Mouse (Mus musculus) mouse embryonic stem cell (cell line): ENCODE data around the gene Zfp273.
"Not testable (repeated sequence)": the region's sequence is repeated elsewhere in the genome, so short reads cannot be mapped to it uniquely, and the experiment has no call there.

Experiments used
- in situ Hi-C, 2 experiments: fragments of 300-500 bp; cut with MboI; formaldehyde crosslinking; loops; 1 replicate in 1 of 2; 3 replicates in 1 of 2; pipeline ENCODE4 v1.14.3; 2019 to 2020; ENCODE audit warnings: low sequenced_read_pairs in 2 of 2, low pct_unique_long_range_greater_than_20kb in 1 of 2, mixed read lengths in 1 of 2; ENCODE audit not compliant: unreplicated experiment in 1 of 2

Zfp273 gene

DNA sequence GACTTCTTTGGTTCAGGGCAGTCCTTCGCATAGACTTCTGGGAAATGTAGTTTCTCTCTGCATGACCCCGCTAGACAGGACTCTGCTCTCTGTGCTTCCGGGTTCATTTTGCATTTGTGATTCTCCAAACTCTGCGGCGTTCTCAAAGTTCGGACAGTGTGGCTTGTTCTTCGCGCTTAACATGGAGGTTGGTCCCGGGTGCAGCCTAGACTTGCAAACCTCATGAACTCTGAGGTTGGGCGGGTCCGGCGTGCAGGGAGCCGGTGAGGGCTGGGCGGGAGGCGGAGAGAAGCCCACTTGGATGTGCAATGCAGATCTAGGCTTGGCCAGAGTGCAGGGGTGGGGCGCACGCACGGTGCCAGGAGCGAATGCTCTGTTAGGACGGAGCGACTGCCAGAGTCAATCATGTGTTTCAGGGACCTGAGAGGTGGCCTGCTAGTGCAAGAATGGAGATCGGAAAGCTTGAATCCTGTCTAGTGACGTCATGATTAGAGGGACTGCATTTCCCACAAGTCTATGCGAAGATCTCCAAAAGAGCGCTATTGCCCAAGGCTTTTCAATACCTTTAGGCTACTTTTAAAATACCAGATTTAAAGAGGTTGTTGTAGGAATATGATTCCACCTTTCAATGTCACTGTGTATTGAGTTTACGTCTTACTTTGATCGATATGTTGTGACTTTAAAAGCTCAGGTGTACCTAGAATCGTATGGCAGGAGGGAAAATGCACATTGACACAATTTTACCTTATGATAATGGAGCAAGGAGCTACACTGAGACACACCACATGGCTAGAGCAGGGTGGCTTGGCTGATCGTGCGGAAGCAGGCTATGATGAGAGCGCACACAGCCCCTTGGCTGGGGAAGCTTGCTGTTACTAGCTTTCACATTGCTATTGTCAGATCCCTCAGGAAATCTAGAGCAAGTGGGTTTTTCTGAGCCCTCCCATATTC, at the start of gene Zfp273:
TSS of gene Zfp273 (plus strand) at position 31 of the 951 bp plus-strand sequence.
- in situ Hi-C loops, result no loop called here

DNA sequence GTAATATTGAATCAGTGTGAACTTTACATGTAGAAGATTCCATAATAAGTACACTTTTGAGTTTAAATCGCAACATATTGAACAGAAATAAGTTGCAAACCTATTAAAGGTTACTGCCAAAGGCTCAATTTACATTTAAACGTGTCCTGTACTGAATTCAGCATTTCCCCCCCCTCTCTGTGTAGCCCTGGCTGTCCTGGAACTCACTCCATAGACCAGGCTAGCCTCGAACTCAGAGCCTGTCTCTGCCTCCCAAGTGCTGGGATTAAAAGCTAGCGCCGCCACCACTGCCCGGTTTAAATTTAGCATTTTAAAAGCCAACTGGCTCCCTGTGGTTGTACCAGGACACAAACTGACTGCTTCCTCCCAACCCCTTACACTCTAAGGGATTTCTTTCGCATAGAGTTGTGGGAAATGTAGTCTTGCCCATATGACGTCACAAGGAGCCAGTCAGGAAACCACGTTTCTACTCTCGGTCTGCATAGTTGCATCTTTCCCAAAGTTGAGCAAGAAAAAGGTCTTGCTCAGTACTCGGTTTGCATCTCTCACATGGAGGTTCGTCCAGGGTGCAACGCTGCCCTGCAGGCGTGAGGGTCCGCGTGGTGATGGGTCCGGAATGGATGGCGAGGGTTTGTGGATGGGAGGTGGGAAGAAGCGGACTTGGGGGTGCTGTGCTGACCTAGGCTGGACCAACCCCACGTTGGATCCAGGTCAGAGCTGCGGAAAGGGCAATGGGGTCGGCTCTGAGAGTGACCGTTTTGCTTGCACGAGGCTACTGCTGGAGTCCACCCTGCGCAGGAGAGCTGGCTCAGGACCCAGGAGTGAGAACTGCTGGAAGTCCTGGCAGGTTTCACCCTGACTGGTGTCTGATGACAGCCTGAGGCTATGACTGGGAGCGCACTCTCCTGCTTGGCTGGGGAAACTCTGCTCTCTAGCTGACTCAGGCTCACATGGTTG, 34.0 kb upstream of the Zfp273 start, which contains the start of gene Zfp493:
TSS of gene Zfp493 (plus strand) at position 429 of the 957 bp plus-strand sequence.
- in situ Hi-C loops, result loop anchor here in 1 of 2 experiments (10.0 kb wide), 1 partner anchor 45 kb away; no protein-coding TSS in a partner anchor

DNA sequence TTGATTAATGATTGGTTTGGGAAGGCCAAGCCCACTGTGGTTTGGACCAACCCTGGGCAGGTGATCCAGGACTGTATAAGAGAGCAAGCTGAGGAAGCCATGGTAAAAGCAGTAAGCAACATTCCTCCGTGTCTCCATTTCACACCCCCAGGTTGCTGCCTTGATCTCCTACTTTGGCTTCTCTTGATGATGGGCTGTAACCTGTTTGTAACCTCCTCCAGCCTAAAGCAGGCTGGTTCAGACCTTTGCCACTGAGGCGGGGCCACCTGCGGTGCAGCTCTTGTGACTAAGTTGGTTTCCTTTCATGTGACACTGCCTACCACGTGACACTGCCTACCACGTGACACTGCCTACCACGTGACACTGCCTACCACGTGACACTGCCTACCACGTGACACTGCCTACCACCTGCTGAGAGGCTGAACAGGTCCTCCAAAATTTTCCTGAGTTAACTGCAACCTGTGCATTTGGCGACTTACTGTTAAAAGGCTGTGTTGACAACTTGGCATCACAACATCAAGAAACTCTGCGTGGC, 21.6 kb upstream of the Zfp273 start:
- in situ Hi-C loops, result no loop called here

DNA sequence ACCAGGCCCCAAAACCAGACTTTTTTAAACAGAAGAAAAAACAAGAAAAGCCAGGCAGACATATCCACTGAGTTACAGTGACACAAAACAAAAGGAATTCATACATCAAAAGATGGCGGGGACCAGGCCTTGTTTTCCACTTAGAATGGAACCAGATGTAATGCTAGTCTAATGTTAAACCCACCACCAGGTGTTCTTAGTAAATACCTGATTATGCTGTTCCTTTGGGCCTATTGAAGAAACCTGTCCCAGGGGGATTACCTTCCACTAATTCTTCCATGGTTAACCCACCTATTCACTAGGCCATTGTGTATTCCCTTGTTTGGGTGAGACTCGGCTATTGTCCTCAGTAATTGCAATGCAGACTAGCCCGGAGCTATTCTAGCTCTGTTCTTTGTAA, 14.9 kb upstream of the Zfp273 start:
- in situ Hi-C loops, result no loop called here

DNA sequence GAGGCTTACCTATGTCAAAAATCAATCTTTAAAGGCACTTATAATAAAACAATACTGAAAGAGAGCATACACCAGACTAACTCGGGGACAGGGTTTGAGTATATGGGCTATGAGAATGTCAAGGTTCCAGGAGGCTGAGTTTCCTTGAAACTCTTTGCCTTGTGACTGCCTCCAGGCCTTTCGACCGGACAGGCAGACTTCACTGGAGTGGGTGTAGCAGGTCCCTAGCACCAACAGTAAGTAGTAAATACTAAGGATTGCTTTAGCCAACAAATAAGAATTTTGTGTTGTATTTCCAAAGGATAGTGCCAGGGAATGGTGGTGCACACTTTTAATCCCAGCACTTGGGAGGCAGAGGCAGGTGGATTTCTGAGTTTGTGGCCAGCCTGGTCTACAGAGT, 14.4 kb upstream of the Zfp273 start:
- in situ Hi-C loops, result not testable (repeated sequence)

DNA sequence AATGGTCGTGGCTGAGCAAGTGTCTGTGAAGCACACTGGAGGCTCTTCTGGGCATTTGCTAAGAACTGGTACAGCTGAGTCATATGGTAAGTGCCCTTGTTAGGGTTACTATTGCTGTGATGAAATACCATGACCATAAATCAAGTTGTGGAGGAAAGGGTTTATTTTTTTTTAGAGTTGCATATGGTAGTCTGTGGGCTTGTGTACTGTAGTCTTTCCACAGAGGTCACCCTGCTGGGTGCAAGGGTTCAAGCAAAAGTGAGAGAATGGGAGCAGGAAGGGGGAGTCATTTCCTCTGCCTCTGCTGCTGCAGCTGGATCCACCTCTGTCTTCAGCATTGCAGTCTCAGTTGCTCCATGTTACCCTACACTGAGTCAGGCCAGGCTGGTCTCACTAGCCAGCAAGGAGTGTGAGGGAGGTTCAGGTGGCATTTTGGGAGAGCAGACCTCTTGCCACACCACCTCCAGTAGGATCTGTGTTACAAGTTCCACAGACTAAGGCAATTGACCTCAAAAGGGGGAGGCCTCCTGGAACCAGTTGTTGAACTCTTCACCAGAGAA, 1.8 kb upstream of the Zfp273 start:
- in situ Hi-C loops, result no loop called here

DNA sequence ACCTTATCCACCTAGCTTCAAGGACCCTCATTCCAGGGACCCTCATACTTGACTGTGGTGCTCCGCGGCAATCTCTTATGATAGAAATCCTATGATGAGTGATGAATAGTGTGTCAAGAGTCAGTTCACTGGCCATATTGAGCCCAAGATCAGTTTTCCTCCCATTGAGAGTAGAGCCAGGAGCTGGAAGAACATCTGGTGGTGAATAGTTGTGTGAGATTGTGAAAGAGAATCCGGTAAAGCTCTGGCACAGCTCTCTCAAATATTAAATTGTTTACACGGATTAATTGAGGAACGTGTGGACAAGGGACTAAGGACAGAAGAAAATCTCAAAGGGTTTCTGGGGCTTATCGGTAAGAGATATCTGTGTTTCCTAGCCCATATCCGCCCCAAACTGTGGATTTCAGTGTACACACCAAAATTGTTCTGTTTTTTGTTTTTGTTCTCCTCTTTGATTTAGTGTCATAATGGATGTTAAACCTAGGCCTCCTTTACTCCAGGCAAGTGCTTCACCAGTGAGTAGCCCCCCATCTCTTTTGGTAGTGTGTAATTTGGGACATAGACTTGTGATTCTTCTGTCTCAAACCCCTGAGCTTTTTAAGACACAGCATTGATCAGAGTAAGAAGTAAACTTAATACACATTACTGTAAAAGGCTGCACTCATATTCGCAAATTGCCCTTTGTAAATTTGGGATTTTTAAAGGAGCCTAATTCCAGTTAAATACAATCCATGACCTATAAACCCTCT, 405 bp upstream of the Zfp273 start:
- in situ Hi-C loops, result no loop called here

DNA sequence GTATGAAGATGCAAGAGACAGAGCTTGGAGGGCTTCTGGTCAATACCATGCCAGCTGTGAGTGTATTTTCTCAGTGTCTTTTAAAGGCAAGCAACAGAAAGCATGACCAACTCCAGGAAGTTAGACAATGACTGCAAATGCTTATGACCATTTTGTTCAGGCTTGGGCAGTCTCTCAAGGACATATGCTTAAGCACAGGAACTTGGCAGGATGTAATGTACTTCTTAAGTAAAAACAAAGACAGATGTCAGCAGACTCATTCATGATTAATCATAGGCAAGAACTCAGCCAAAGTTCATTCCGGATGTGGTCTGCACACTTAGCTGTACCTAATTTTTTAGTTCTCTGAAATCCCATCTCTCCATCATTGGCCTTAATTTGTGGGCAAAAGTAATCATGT, 5.1 kb downstream of the Zfp273 start:
- in situ Hi-C loops, result no loop called here

DNA sequence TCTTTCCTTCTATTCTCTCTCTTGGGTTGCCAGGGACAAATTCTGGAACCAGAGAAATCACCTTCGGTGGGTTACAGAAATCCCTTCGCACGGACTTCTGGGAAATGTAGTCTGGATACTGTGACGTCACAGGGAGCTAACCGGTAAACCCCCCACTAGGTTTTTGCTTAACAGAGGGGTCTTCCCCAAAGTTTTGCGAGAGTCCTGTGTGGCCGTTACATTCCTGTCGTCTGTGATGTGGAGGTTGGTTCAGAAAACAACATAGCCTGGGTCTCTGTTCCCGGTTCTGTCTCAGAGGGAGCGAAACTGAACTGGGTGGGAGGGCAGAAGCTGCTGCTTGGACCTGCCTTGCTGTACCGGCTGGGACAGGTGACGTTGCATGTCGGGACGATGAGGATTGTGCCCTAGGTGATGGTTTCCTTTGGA, 17.4 kb downstream of the Zfp273 start, which contains the start of gene Gm10037:
TSS of gene Gm10037 (plus strand) at position 196 of the 426 bp plus-strand sequence.
- in situ Hi-C loops, result no loop called here

DNA sequence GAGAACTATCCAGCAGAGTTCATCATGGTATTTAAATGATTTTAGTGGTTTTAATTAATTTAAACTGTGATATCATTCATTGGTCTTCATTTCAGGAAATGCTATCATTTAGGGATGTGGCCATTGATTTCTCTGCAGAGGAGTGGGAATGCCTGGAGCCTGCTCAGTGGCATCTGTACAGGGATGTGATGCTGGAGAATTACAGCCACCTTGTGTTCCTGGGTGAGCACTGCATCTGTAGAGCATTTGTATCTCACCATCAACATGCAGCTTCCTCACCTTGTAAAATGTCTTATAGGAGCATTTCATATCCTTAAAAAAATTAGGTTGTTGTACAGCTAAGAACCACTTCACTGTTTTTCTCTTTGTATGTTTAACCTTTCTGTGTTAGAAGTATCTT, 19.6 kb downstream of the Zfp273 start:
- in situ Hi-C loops, result not testable (repeated sequence)

DNA sequence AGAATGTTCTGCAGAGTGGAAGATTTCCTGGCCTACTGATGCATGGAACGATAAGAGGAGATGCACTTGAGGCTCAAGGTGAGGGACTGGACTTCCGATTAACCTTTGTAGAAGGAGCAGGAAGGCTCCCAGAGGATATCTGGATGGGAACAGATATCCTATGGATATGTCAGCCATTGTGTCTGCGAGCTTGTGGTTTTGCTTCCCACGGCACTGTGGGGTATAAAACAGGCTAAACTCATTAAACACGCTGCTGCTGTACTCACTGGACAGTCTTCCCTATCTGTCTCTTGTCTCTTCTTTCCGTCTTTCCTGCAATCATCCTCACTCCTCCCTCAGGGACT, 30.2 kb downstream of the Zfp273 start:
- in situ Hi-C loops, result no loop called here

DNA sequence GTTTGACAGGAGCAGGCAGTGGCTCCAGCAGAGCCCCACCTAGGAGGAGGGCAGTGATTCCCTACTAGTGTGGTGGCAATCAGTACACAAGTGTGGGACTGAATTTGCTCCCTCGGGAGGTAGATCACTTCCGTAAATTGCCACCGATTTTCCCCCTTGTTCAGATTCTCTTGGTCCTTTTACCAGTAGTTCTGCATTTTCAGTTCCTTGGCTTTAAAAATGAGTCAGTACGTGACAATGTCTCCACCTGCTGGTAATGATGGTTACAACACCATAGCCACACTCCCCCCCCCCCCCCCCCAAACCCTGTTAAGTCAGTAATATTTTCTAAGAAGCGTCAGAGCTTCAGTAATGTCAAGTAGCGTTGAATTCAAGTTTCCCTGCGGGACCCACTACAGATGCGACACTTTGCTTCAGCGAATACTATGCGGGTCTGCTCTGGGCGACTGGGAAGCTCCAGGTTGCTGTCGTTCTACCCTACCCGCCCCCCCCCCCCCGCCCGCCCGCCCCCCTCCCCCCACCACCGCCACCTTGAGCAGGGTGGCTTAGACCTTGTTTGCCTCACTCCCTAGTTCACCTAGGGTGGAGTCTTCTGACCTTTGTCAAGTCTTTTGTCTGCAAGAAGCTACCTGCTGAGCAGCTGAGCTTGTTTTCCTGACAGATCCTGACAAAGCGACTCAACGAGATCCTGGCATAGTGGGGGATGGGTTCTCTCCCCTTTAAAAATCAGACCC, 30.7 kb downstream of the Zfp273 start:
- in situ Hi-C loops, result no loop called here

DNA sequence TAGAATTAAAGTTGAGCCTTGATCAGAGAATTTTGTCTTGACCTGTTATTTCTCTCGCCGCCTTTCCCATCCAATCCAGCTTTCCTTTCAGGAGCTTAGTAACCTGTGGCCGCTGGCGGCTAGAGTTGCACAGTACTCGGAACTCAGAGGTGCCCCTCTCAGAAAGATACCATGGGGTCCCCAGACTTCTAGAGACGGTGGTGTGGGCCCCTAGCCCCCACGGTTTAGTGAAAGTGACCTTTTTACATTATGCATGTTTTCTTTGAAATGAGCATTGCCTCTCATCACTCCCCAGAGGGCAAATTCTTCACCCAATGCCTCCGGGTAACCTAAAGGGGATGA, 31.3 kb downstream of the Zfp273 start:
- in situ Hi-C loops, result no loop called here

DNA sequence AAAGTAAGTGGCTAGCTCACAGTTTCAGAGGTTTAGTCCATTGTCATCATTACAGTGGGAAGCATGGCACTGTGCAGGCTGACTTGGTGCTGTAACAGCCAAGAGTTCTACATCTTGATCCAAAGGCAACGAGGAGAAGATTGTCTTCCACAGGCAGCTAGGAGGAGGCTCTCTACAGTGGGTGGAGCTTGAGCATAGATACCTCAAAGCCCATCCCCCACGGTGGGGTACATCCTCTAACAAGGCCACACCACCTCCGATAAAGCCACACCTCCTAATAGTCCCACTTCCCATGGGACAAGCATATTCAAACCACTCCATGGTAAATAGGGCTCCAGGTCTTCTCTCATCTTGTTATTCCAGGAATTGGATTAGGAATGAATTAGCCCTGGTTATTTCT, 36.8 kb downstream of the Zfp273 start:
- in situ Hi-C loops, result no loop called here

DNA sequence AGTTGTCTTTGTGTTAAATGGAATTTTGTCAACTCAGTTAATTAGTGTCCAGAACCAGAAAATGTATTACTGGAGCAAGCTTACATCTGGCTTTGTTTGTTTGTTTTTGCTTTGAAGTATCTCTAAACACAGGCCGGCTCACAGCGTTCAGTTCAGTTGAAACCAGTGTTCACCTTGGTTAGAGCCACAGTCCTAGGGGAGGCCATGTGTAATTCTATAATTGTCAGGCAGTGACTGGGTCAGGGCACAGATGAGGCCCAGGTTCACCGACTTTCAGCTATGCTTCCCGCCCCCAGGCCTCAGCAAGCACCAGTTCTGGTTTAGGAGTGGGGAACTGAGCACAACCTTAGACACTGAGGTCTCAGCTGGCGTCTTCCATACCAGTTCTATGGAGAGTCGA, 39.6 kb downstream of the Zfp273 start:
- in situ Hi-C loops, result no loop called here

DNA sequence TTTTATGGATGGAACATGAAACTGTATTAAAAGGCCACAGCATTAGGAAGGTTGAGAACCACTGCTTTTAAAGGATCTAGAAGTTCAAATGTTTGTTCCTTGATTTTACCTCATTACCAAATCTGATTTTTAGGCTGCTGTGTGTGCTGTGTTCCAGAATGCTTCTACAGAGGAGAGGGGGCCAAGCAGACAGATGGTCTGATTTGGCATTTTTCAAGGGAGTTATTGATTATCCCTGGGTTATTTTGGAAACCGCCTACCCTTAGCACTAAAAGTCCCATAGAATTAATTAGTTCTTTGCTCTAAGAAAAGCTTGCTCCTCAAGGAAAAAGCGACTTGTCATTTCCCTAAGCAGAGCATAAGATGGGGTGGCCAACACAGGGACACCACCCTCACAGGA, 40.4 kb downstream of the Zfp273 start:
- in situ Hi-C loops, result no loop called here

DNA sequence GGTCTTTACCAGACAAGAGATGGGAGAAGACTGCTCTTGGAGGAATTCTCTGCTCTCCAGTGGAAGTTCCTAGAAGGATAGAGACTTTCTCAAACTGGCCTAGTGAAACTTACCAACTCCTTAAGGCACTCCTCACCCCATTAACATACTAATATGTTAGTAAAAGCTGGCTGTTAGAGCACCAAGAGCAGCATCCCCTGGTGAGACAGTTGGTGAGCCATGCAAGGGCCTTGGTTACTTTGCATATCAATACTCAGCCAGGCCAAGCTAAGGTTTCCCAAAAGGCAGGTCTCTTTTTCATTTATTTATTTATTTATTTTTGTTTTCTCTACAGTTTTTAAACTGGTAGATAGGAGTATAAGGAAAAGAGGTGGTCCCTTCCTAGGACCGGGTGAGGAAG, 43.8 kb downstream of the Zfp273 start:
- in situ Hi-C loops, result no loop called here
